Mouse (Mus musculus) heart, postnatal 0 days (tissue): ENCODE data around the gene Nop2. TPM values are rescaled to one million over a fixed set of nuclear protein-coding genes. Genes with fewer than 3 reads are reported as not detected.
A peak's percentile ranks its signal among the peaks of the same experiment; 100 is the strongest.

Experiments
- ATAC-seq: fragments of 200-750 bp; cut with Nextera tagmentation; 2 replicates; pipeline ENCODE4 v1.8.0; 2017; ENCODE audit warnings: low read depth, moderate number of reproducible peaks, moderate library complexity; ENCODE audit not compliant: insufficient read depth
- DNase-seq: peaks from one replicate; pipeline ENCODE4 v3.0.0-alpha.2; 2016; ENCODE audit warnings: low spot score
- H3K27ac ChIP-seq: fragments of 300-500 bp; sonication (generic); 2 replicates; pipeline ENCODE4 v1.5.1; 2014; ENCODE audit warnings: low read depth, mild to moderate bottlenecking
- H3K27me3 ChIP-seq: fragments of 300-500 bp; sonication (generic); 2 replicates; pipeline ENCODE4 v1.6.1; 2014; ENCODE audit warnings: low read length, mixed read lengths; ENCODE audit not compliant: control insufficient read depth, insufficient read depth
- H3K36me3 ChIP-seq: fragments of 300-500 bp; sonication (generic); replicated peaks from 2 replicates; pipeline ENCODE4 v1.6.1; 2014; ENCODE audit warnings: low read length, mixed read lengths; ENCODE audit not compliant: control insufficient read depth, insufficient read depth
- H3K4me1 ChIP-seq: fragments of 300-500 bp; sonication (generic); 2 replicates; pipeline ENCODE4 v1.6.1; 2014; ENCODE audit warnings: antibody characterized with exemption; ENCODE audit not compliant: control insufficient read depth, insufficient read depth
- H3K4me2 ChIP-seq: fragments of 300-500 bp; sonication (generic); 2 replicates; pipeline ENCODE4 v1.6.1; 2014; ENCODE audit warnings: low read depth, mild to moderate bottlenecking, low read length, moderate library complexity
- H3K4me3 ChIP-seq: fragments of 300-500 bp; sonication (generic); 2 replicates; pipeline ENCODE4 v1.5.1; 2014; ENCODE audit warnings: low read depth, low read length
- H3K9ac ChIP-seq: fragments of 300-500 bp; sonication (generic); replicated peaks from 2 replicates; pipeline ENCODE4 v1.6.1; 2014; ENCODE audit warnings: low read depth, low read length, mixed read lengths
- H3K9me3 ChIP-seq: fragments of 300-500 bp; sonication (generic); replicated peaks from 2 replicates; pipeline ENCODE4 v1.6.1; 2016; ENCODE audit warnings: low read length; ENCODE audit not compliant: control insufficient read depth
- CTCF ChIP-seq: IDR thresholded peaks from 2 replicates; pipeline ENCODE4 v1.5.1; 2016; ENCODE audit warnings: antibody characterized with exemption, control low read depth, low read depth
- EP300 ChIP-seq: IDR thresholded peaks from 2 replicates; pipeline ENCODE4 v1.6.1; 2016; ENCODE audit warnings: antibody characterized with exemption, low read depth
- WGBS: fragments of 180-500 bp; shearing (Covaris S2); extraction: QIAGEN DNeasy Blood & Tissue Kit; methylation state at CpG from one replicate; pipeline ENCODE4 v1.1.7; 2014; 5-methylcytosine and 5-hydroxymethylcytosine counted together
- polyA plus RNA-seq: library from polyadenylated mRNA; unstranded; fragments of >200 nt; fragmentation: Nextera tagmentation; extraction: Ambion mirVana; gene quantifications from 2 replicates; pipeline ENCODE4 v1.2.1, GENCODE M21; 2015
- total RNA-seq: library from RNA; depleted of rRNA; stranded (reverse); fragments of >200 nt; gene quantifications from 2 replicates; pipeline ENCODE4 v1.2.3, GENCODE M21; 2014; ENCODE audit warnings: low replicate concordance

Gene Nop2
- total and polyA plus RNA-seq, 2 experiments from 2014 or later: 22.9 to 25.3 TPM

DNA sequence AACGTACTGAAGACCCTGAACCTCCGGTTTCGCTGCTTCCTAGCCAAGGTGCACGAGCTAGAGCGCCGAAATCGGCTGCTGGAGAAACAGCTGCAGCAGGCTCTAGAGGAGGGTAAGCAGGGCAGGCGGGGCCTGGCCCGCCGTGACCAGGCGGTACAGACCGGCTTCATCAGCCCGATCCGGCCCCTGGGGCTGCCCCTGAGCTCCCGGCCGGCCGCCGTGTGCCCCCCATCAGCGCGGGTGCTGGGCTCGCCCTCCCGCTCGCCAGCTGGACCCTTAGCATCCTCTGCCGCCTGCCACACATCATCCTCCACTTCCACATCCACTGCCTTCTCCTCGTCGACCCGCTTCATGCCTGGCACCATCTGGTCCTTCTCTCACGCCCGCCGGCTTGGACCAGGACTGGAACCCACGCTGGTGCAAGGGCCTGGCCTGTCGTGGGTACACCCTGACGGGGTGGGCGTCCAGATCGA, 13.8 kb downstream of the Nop2 start:
- DNase-seq (no peak), ATAC-seq (peak; percentile 24)
- H3K4me2 ChIP-seq: peak overlapping the region; percentile 93
- H3K9ac ChIP-seq: peak overlapping the region; percentile 77
- H3K27ac ChIP-seq: peak overlapping the region; percentile 93
- no peaks in the 10 kb centered on the region for H3K9me3 ChIP-seq
- H3K4me3 ChIP-seq: peak overlapping the region; percentile 83
- WGBS: under 1% methylated on average over 32 of the region's 35 CpGs
- H3K4me1 ChIP-seq: peaks cover 43% of the 10 kb centered on the region
- no peaks in the 10 kb centered on the region for H3K27me3 ChIP-seq
- TF ChIP-seq EP300 (no peak), CTCF (no peak)
- peaks cover 23% of the 10 kb centered on the region for H3K36me3 ChIP-seq

DNA sequence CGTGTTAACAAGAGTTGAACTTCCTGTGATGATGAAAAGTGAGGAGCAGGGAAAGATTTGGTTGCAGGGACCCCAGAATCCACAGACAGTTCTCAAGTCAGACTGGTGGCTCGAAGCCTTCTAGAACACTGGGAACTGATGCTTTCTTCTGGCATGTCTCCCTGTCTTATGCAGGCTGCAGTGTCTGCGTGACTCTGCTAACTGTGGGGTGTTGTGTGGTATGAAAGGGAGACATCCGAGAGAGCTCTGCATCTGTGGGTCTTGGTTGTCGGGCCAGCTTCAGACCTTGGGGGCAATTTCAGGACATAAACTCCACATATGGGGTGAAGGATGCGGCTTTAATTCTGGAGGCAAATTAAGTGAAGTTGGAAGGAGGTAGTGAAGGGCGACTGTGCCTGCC, 14.4 kb downstream of the Nop2 start:
- Histone ChIP-seq H3K9me3 (no peaks in the 10 kb centered on the region), H3K36me3 (peaks cover 17% of the 10 kb centered on the region), H3K27me3 (no peaks in the 10 kb centered on the region), H3K4me1 (peaks cover 43% of the 10 kb centered on the region), H3K4me3 (peak overlapping the region; percentile 83), H3K9ac (peak overlapping the region; percentile 77; the same call in 1 of the 2 replicates), H3K27ac (peak overlapping the region; percentile 93), H3K4me2 (peak overlapping the region; percentile 93)
- ATAC-seq (no peak), DNase-seq (no peak)
- TF ChIP-seq CTCF: no peak
- TF ChIP-seq EP300: no peak
- WGBS: 36% methylated on average over 7 of the region's 7 CpGs

DNA sequence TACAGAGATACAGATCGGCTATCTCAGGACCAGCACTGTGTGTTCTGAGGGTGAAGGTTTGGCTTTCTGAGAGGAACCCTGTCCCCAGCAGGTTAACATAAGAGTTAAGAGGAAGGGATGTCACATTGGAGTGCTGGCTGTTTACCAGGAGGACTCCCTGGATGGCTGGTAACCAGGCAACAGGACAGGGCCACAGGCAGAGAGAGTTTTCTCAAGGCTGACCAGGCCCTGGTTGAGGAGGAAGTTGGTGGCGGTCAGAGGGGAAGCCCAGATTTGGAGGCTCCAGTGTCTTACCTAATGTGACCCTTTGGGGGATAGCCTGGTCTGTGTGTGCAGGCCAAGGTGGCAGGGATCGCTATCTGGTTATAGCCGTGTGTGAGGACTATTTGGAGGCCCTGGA, 15.1 kb downstream of the Nop2 start:
- TF ChIP-seq CTCF: no peak
- TF ChIP-seq EP300: no peak
- peak overlapping the region; percentile 83; the same call in 1 of the 2 replicates for H3K4me3 ChIP-seq
- peak overlapping the region; percentile 93 for H3K4me2 ChIP-seq
- peaks cover 17% of the 10 kb centered on the region for H3K36me3 ChIP-seq
- H3K4me1 ChIP-seq: peaks cover 43% of the 10 kb centered on the region
- H3K9ac ChIP-seq: peak overlapping the region; percentile 27; the same call in 1 of the 2 replicates
- no peaks in the 10 kb centered on the region for H3K27me3 ChIP-seq
- no peak for ATAC-seq
- DNase-seq: no peak
- no peaks in the 10 kb centered on the region for H3K9me3 ChIP-seq
- 26% methylated on average over 4 of the region's 4 CpGs for WGBS
- peak overlapping the region; percentile 93 for H3K27ac ChIP-seq

DNA sequence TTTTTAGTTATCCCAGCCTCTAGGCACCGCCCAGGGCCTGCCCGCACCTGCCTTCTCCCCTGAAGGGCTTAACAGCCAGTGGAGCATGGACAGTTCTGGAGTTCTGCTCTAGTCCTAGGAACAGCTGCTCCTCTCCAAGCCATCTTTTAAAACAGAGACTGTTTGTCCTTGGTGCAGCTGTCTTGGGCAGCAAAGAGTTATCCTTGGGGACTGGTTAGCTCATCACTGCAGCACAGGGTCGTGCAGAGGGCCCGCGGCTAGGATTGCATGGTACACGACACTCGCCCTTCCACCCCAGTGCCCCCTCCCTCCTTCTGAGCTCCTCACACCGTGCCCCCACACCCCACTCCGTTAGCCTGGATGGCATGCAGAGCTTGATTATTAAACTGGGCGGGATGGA, 15.6 kb downstream of the Nop2 start:
- H3K4me3 ChIP-seq: peak overlapping the region; percentile 83; the same call in 1 of the 2 replicates
- peak overlapping the region; percentile 27; the same call in 1 of the 2 replicates for H3K9ac ChIP-seq

DNA sequence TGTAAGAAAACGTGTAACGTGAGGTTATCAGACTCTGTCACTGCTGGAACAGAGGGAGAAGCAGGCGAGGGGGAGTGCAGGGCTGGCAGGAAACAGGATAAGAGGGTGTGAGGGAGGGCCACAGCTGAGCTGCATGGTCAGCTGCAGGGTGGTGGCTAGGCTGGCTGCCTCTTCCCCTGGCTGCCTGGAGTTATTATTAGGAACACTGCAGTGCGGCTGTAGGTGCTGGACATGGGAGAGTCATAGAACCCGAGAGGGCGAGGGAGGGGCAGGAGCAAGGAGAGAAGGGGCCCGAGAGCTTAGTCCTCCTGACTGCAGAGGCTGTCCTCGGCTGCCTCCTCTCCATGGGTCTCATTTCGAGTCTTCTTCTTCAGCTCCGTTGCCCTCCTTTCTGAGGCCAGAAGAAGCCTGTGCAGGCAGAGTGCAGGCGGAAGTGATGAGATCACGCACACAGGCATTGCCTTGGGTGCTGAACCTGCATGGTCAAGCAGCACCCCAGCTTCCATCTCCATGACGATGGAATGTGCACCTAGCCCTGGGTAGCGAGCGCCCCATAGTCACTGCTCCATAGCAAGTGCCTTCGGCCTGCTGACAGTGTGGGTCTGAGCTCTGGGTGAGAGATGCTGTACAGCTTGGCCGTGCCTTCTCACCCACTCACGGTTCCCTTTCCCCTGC, 16.7 kb downstream of the Nop2 start:
- 13% methylated on average over 18 of the region's 18 CpGs for WGBS
- DNase-seq (peak; percentile 93), ATAC-seq (peak; percentile 73)
- no peaks in the 10 kb centered on the region for H3K27me3 ChIP-seq
- no peak for TF ChIP-seq EP300
- peaks cover 43% of the 10 kb centered on the region for H3K4me1 ChIP-seq
- peak overlapping the region; percentile 18 for H3K4me3 ChIP-seq
- peaks cover 23% of the 10 kb centered on the region for H3K36me3 ChIP-seq
- H3K9ac ChIP-seq: peak overlapping the region; percentile 37; the same call in 1 of the 2 replicates
- no peaks in the 10 kb centered on the region for H3K9me3 ChIP-seq
- peak overlapping the region; percentile 93 for H3K27ac ChIP-seq
- H3K4me2 ChIP-seq: peak overlapping the region; percentile 93

More for the DNA sequence above, 15.6 kb downstream of the Nop2 start:
- H3K4me1 ChIP-seq: peaks cover 43% of the 10 kb centered on the region
- H3K27me3 ChIP-seq: no peaks in the 10 kb centered on the region
- H3K4me2 ChIP-seq: peak overlapping the region; percentile 93
- WGBS: 36% methylated on average over 10 of the region's 10 CpGs
- ATAC-seq (no peak), DNase-seq (no peak)
- no peak for TF ChIP-seq CTCF
- TF ChIP-seq EP300: no peak
- peak overlapping the region; percentile 93 for H3K27ac ChIP-seq
- H3K9me3 ChIP-seq: no peaks in the 10 kb centered on the region
- H3K36me3 ChIP-seq: peaks cover 17% of the 10 kb centered on the region
